Mouse (Mus musculus) E14TG2a.4 (cell line): ENCODE measurements around the gene Mki67.

Experiments used
- CTCF ChIP-seq: conservative IDR thresholded peaks from 2 replicates; pipeline ENCODE4 v1.5.1; 2014; ENCODE audit warnings: low read length
- POU5F1 ChIP-seq: IDR thresholded peaks from 2 replicates; pipeline ENCODE4 v1.6.1; 2014; ENCODE audit warnings: low read length, borderline replicate concordance

GRCm38 (mm10) chr7:135652781-135653180 is 63.4 kb downstream of the Mki67 start:
- TF ChIP-seq CTCF: no peak
- TF ChIP-seq POU5F1: no peak
